Mouse (Mus musculus) NIH3T3 (cell line): ENCODE results near the gene Ttll8.
A peak's percentile ranks its signal among the peaks of the same experiment; 100 is the strongest.

Source experiments
- DNase-seq: peaks from one replicate; pipeline ENCODE4 v3.0.0-alpha.2; 2012; ENCODE audit warnings: low read depth

The Ttll8 gene

GRCm38 (mm10) chr15:88881253-88882044 lies 72.8 kb downstream of the Ttll8 start:
- no peak for DNase-seq

- DNase-seq: no peak
Observed at GRCm38 (mm10) chr15:88877021-88877400, 77.2 kb downstream of the Ttll8 start.

- peak; percentile 84 for DNase-seq
Observed at GRCm38 (mm10) chr15:88876155-88877020, 77.8 kb downstream of the Ttll8 start.

- no peak for DNase-seq
Observed at GRCm38 (mm10) chr15:88875625-88876081, 78.6 kb downstream of the Ttll8 start.

GRCm38 (mm10) chr15:88874477-88874876 lies 79.7 kb downstream of the Ttll8 start:
- DNase-seq: peak; percentile 73

- peak; percentile 61 for DNase-seq
Observed at GRCm38 (mm10) chr15:88874061-88874460, 80.2 kb downstream of the Ttll8 start.

GRCm38 (mm10) chr15:88870418-88871185 lies 83.6 kb downstream of the Ttll8 start:
- peak; percentile 55 for DNase-seq

GRCm38 (mm10) chr15:88868024-88868742 lies 86.0 kb downstream of the Ttll8 start:
- DNase-seq: peak; percentile 58

- DNase-seq: peak; percentile 81
Observed at GRCm38 (mm10) chr15:88867368-88868023, 86.7 kb downstream of the Ttll8 start.

GRCm38 (mm10) chr15:88866934-88867356 lies 87.3 kb downstream of the Ttll8 start:
- peak; percentile 28 for DNase-seq

GRCm38 (mm10) chr15:88865888-88866695 lies 88.1 kb downstream of the Ttll8 start:
- DNase-seq: no peak

GRCm38 (mm10) chr15:88865061-88865460 lies 89.2 kb downstream of the Ttll8 start:
- DNase-seq: no peak

GRCm38 (mm10) chr15:88864270-88865030 lies 89.8 kb downstream of the Ttll8 start:
- no peak for DNase-seq

GRCm38 (mm10) chr15:88863695-88864231 lies 90.5 kb downstream of the Ttll8 start:
- DNase-seq: peak; percentile 99

- DNase-seq: peak; percentile 68
Observed at GRCm38 (mm10) chr15:88862881-88863694, 91.1 kb downstream of the Ttll8 start.

- DNase-seq: peak; percentile 98
Observed at GRCm38 (mm10) chr15:88861772-88862622, 92.2 kb downstream of the Ttll8 start, which contains the start of gene Pim3. TSS of gene Pim3 (plus strand) at chr15:88862186.

- DNase-seq: no peak
Observed at GRCm38 (mm10) chr15:88860781-88861180, 93.4 kb downstream of the Ttll8 start.
